Mouse (Mus musculus) brain, embryonic 14.5 days (tissue): ENCODE measurements at regions not wholly inside any gene's neighbourhood (a gene's known extent, or its start where the extent isn't known, plus 50 kb on each side); places are given as distances from the start of the nearest gene placed in this dataset.

Source experiments
- CTCF ChIP-seq: fragments of 200-500 bp; IDR thresholded peaks from 2 replicates; pipeline ENCODE4 v1.5.1; 2012; ENCODE audit warnings: inconsistent platforms, mild to moderate bottlenecking, moderate library complexity, borderline replicate concordance; ENCODE audit not compliant: insufficient read depth, insufficient read length; ENCODE audit errors: extremely low read depth
- POLR2A ChIP-seq: fragments of 200-500 bp; IDR thresholded peaks from 2 replicates; pipeline ENCODE4 v1.6.1; 2012; ENCODE audit warnings: mild to moderate bottlenecking, inconsistent platforms, borderline replicate concordance; ENCODE audit not compliant: poor library complexity, insufficient read depth, insufficient read length, severe bottlenecking; ENCODE audit errors: extremely low read depth

- no peak for TF ChIP-seq POLR2A
- TF ChIP-seq CTCF = no peak
Observed at GRCm38 (mm10) chr3:115562735-115563134, 152.1 kb downstream of the S1pr1 start.
